Mouse (Mus musculus) retina, postnatal 1 day (tissue): ENCODE results near the gene Olfr347.

Source experiments
- DNase-seq: peaks from one replicate; pipeline ENCODE4 v3.0.0-alpha.2; 2012

The Olfr347 gene

GRCm38 (mm10) chr2:36731602-36732001 lies at the start of gene Olfr347:
Gene Olfr347, plus strand, starts transcription at chr2:36731902.
- no peak for DNase-seq

- DNase-seq, result no peak
Observed at GRCm38 (mm10) chr2:36685488-36685887, 46.2 kb upstream of the Olfr347 start, which contains the start of gene Olfr346. Gene Olfr346, plus strand, starts transcription at chr2:36685788.

GRCm38 (mm10) chr2:36736226-36736625 lies 4.5 kb downstream of the Olfr347 start:
- no peak for DNase-seq

GRCm38 (mm10) chr2:36783976-36784375 lies 52.3 kb downstream of the Olfr347 start, which contains the start of gene Olfr348:
Gene Olfr348, plus strand, starts transcription at chr2:36784276.
- no peak for DNase-seq
